Mouse (Mus musculus): ENCODE results near the gene Rab8b. TPM values are rescaled to one million over a fixed set of nuclear protein-coding genes. Genes with fewer than 3 reads are reported as not detected.
A peak's percentile ranks its signal among the peaks of the same experiment; 100 is the strongest.
"Not testable (repeated sequence)": the region's sequence is repeated elsewhere in the genome, so short reads cannot be mapped to it uniquely, and the experiment has no call there.

The Rab8b gene
- total RNA-seq, 2 experiments from 2014 or later, result 23.4 to 24.4 TPM

- DNase-seq (ENCODE audit: low spot score in 2 of 2), result peak in 1 of 2 experiments; percentile 19
- intact Hi-C loops (cut with DNase I), result no loop called here
These were observed 494 bp upstream of the Rab8b start for GRCm38 (mm10) chr9:66919981-66920380.

- intact Hi-C loops (cut with DNase I), result no loop called here
- DNase-seq (ENCODE audit: low spot score in 2 of 2), result peak in 1 of 2 experiments; percentile 18
These were observed 686 bp downstream of the Rab8b start for GRCm38 (mm10) chr9:66918672-66919330.

- no peak for DNase-seq (ENCODE audit: low spot score in 2 of 2)
- intact Hi-C loops (cut with DNase I), result no loop called here
These were observed 1.6 kb downstream of the Rab8b start for GRCm38 (mm10) chr9:66917892-66918255.

GRCm38 (mm10) chr9:66917216-66917891 lies 2.1 kb downstream of the Rab8b start:
- intact Hi-C loops (cut with DNase I), result no loop called here
- DNase-seq (ENCODE audit: low spot score in 2 of 2), result no peak

GRCm38 (mm10) chr9:66915869-66916785 lies 3.4 kb downstream of the Rab8b start:
- intact Hi-C loops (cut with DNase I), result no loop called here
- no peak for DNase-seq (ENCODE audit: low spot score in 2 of 2)

GRCm38 (mm10) chr9:66915401-66915800 lies 4.1 kb downstream of the Rab8b start:
- no peak for DNase-seq (ENCODE audit: low spot score in 2 of 2)
- intact Hi-C loops (cut with DNase I), result no loop called here

- intact Hi-C loops (cut with DNase I), result no loop called here
- no peak for DNase-seq (ENCODE audit: low spot score in 2 of 2)
These were observed 4.9 kb downstream of the Rab8b start for GRCm38 (mm10) chr9:66914540-66914939.

- intact Hi-C loops (cut with DNase I); DNase-seq (ENCODE audit: low spot score in 2 of 2): not testable (repeated sequence)
These were observed 6.1 kb downstream of the Rab8b start for GRCm38 (mm10) chr9:66913254-66913934.

GRCm38 (mm10) chr9:66912304-66912703 lies 7.2 kb downstream of the Rab8b start:
- intact Hi-C loops (cut with DNase I), result no loop called here
- DNase-seq (ENCODE audit: low spot score in 2 of 2), result no peak

GRCm38 (mm10) chr9:66910677-66911076 lies 8.8 kb downstream of the Rab8b start:
- DNase-seq (ENCODE audit: low spot score in 2 of 2), result no peak
- intact Hi-C loops (cut with DNase I), result no loop called here

- no peak for DNase-seq (ENCODE audit: low spot score in 2 of 2)
- intact Hi-C loops (cut with DNase I), result no loop called here
These were observed 9.6 kb downstream of the Rab8b start for GRCm38 (mm10) chr9:66909922-66910321.

- intact Hi-C loops (cut with DNase I), result no loop called here
- DNase-seq (ENCODE audit: low spot score in 2 of 2), result no peak
These were observed 11.6 kb downstream of the Rab8b start for GRCm38 (mm10) chr9:66907746-66908397.

GRCm38 (mm10) chr9:66907126-66907525 lies 12.4 kb downstream of the Rab8b start:
- DNase-seq (ENCODE audit: low spot score in 2 of 2), result no peak

GRCm38 (mm10) chr9:66905990-66906389 lies 13.5 kb downstream of the Rab8b start:
- intact Hi-C loops (cut with DNase I), result no loop called here
- DNase-seq (ENCODE audit: low spot score in 2 of 2), result no peak

More at GRCm38 (mm10) chr9:66907126-66907525, 12.4 kb downstream of the Rab8b start:
- intact Hi-C loops (cut with DNase I), result no loop called here

GRCm38 (mm10) chr9:66899526-66899925 lies 20.0 kb downstream of the Rab8b start:
- intact Hi-C loops (cut with DNase I), result no loop called here
- DNase-seq (ENCODE audit: low spot score in 2 of 2), result no peak

- DNase-seq (ENCODE audit: low spot score in 2 of 2), result no peak
- intact Hi-C loops (cut with DNase I), result no loop called here
These were observed 20.4 kb downstream of the Rab8b start for GRCm38 (mm10) chr9:66899072-66899471.

GRCm38 (mm10) chr9:66897851-66898250 lies 21.6 kb downstream of the Rab8b start:
- DNase-seq (ENCODE audit: low spot score in 2 of 2), result no peak
- intact Hi-C loops (cut with DNase I), result no loop called here

GRCm38 (mm10) chr9:66896951-66897350 lies 22.5 kb downstream of the Rab8b start:
- DNase-seq (ENCODE audit: low spot score in 2 of 2), result no peak
- intact Hi-C loops (cut with DNase I), result no loop called here

- no peak for DNase-seq (ENCODE audit: low spot score in 2 of 2)
- intact Hi-C loops (cut with DNase I), result no loop called here
These were observed 23.5 kb downstream of the Rab8b start for GRCm38 (mm10) chr9:66895995-66896394.
